Mouse (Mus musculus) CD4-positive, CD25-positive, alpha-beta regulatory T cell, adult 2 months (primary cell): Measurements from ENCODE around the gene Phf5a.

Experiments
- DNase-seq: peaks from one replicate; pipeline ENCODE4 v3.0.0-alpha.2; 2012; ENCODE audit warnings: low read depth, low spot score

The Phf5a gene

DNA sequence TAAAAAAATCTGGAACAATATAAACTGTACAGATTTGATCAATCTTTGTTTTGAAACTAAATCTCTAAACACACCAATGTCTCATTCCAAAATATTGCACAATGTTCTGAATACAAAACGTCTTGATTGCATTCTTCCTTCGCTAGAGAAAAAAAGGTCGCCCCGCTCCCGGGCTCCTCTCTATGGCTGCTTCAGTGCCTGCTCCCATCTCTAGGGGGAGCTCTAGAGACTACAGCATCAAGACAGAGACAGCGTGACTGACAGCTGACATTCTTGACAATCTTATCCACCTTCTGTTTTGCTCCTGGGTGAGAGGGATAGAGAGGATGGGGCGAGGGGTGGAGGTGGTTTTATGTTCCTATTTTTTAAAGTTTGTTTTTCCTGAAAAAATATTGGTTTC, 23.4 kb downstream of the Phf5a start:
- peak; percentile 88 for DNase-seq

- no peak for DNase-seq
Measured at GRCm38 (mm10) chr15:81847861-81848260, 23.9 kb downstream of the Phf5a start.

DNA sequence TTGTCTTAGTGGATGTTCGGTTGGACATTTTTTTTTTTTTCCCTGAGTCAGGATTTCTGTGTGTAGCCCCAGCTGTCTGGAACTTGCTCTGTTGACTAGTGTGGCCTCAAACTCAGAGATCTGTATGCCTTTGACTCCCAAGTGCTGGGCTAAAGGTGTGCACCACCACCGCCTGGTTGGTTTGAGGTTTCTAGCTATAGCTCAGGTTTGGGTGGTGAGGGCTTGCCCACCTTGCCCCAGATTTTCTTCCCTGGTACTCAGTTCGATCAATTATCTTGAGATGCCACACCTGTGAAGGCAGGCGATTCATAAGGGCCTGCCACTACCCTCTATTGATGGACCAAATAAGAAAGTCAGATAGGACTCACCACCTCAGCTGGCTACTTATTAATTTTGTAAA, 24.6 kb downstream of the Phf5a start:
- DNase-seq: no peak

DNA sequence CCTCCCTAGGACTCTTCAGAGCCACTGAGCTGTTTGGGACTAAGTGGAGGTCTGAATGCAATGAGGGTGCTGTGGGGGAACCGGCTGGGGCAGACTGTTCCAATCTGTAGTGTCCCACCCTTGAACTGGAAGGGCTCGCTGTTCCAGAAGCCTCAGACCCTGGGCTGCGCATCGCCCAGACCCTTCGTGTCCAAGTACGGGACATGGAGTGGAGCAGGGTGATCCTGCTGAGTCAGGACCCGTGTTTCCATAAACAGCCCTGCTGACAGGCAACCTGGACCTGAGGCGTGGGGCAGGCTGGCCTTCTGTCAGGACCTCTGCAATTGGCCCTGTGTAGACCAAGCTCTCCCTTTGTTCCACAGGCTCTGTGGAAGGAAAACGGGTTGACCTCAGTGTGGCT, 25.0 kb downstream of the Phf5a start:
- no peak for DNase-seq

- no peak for DNase-seq
Measured at GRCm38 (mm10) chr15:81845724-81846123, 26.0 kb downstream of the Phf5a start.

DNA sequence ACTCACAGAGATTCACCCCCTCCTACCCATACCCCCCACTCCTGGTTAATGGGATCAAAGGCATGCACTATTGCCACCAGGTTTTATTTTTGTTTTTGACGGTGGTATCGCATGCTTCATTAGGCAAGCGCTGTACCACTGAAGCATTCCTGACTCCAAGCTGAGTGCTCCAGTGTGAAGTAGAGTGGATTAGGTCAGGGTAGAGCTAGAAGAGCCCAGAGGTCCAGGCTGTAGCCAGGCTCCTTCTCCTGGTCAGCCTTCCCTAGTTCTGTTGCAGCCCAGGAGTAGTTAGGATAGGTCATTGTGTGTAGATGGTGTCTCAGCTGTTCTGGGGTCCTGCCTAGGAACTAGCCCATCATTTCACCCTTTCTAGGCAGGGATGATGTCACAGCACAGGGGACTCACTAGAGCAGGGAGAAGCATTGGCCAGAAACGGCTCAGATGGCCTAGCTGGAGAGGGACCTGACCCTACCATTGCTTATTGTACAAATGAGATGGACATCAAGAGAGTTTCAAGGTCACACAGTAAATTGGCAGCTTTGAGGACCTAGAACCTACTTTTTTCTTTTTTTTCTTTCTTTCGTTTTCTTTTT, 26.6 kb downstream of the Phf5a start:
- DNase-seq: no peak

- no peak for DNase-seq
Measured at GRCm38 (mm10) chr15:81842275-81842674, 29.4 kb downstream of the Phf5a start.

DNA sequence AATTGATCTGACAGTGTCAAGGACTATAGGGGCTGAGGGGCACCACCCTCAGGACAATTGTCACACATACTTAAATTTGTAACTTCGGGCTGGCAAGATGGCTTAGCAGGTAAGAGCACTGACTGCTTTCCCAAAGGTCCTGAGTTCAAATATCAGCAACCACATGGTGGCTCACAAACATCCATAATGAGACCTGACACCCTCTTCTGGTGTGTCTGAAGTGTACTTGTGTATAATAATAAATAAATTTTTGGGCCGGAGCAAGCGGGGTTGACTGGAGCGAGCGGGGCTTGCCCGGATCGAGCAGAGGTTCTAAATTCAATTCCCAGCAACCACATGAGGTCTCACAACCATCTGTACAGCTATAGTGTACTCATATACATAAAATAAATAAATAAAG, 31.4 kb downstream of the Phf5a start:
- DNase-seq: no peak

- no peak for DNase-seq
Measured at GRCm38 (mm10) chr15:81839634-81840033, 32.1 kb downstream of the Phf5a start.

- no peak for DNase-seq
Measured at GRCm38 (mm10) chr15:81838554-81839235, 33.0 kb downstream of the Phf5a start.

- no peak for DNase-seq
Measured at GRCm38 (mm10) chr15:81836966-81837920, 34.5 kb downstream of the Phf5a start.

DNA sequence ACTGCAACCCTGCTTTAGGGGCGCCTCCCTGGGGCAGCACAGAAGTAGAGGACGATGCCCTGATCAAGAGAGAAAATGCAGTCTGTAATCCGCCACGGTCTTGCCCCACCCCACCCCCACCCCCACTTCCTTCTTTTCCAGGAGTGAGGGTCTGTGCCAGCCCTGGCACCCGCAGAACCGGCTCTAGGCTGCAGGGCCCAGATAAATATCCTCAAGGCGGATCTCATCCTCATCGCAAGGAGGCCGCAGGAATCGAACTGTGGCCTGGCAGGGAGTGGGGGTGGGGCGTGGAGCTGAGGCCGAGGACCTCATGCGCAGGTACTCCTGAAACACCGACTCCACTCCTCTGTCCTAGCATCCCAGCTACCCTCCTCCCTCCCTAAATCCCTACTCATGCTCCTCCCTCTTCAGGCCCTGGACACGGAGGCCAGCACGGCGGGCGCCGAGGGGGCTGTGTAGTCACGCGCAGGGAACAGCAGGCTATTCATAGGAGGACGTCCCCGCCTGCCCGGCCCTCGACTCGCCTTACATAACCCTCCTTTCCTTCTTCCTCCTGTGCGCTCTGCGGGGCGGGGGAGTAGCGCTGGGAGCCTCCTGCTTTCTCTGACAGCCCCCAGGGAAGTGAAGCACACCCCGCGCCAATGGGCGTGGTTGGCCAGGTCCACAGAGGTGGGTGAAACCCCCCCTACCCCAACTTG, 35.4 kb downstream of the Phf5a start:
- DNase-seq: no peak

- no peak for DNase-seq
Measured at GRCm38 (mm10) chr15:81835007-81835880, 36.5 kb downstream of the Phf5a start.

GRCm38 (mm10) chr15:81834171-81834841, 37.4 kb downstream of the Phf5a start:
- no peak for DNase-seq

DNA sequence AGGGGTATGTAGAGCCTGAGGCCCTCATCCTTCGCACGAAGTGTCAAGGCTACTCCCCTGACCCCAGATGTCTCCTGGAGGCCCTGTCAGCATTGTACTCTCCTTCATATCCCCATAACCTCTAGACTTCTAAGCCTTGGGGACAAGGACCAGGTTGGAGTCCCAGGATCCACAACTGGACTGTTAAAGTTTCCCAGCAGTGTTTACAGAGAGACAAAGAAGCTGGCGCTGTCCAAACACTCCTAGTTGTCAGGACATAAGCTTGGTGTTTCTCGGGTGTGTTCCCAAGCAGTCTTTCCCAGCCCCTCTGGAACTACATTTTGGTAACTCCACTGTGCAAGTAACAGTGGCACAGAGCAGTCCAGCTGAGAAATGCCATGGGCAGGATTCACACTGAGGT, 38.2 kb downstream of the Phf5a start:
- no peak for DNase-seq

DNA sequence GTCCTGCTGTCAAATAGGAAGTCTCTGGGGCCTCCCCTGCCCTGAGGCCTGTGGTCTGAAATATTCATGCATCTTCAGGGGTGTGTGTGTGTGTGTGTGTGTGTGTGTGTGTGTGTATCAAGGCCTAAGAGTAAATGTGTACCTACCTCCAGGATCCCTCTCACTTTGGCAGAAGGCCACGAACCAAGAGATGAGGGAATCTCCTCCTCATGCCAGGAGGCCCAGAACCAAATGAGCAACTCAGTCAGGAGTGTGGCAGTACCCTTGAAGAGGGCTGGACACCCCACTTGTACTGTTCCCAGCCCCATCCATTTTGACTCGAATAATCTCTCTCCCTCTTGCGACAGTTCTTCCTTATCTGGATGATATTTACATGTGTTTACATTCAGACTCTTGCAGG, 39.5 kb downstream of the Phf5a start:
- DNase-seq: no peak

- DNase-seq: peak; percentile 93
Measured at GRCm38 (mm10) chr15:81831136-81831825, 40.4 kb downstream of the Phf5a start.

GRCm38 (mm10) chr15:81830530-81830929, 41.2 kb downstream of the Phf5a start:
- DNase-seq: no peak

DNA sequence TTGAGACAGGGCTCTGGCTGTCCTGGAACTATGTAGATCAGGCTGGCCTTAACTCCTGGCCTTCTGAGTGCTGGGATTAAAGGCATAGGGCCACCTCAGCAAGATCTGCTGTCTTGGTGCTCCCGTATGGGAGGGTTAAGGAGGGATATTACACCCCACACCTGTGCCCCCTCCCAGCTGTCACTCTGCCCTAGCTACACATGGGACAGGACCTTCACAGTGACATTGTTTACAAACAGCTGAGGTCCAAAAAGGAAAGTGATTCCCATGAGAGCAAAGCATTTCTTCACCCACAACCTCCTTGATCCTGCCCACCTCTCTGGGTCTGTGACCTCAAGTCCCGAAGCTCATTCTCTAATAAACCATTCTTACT, 42.5 kb downstream of the Phf5a start:
- no peak for DNase-seq
